Mouse (Mus musculus): ENCODE results near the gene Hscb. TPM values are rescaled to one million over a fixed set of nuclear protein-coding genes. Genes with fewer than 3 reads are reported as not detected.

The Hscb gene
- polyA plus RNA-seq, 1 experiment from 2014 or later, result 51.3 TPM

GRCm38 (mm10) chr5:110786081-110786835, 53.3 kb downstream of the Hscb start:
- Histone ChIP-seq H3K4me2 (ENCODE audit: low read length) (no peak overlapping the region), H3K9ac (ENCODE audit: low read depth, low read length) (no peak overlapping the region), H3K4me1 (replicated peaks; ENCODE audit: insufficient read depth, low read length) (no peaks in the 10 kb centered on the region), H3K27ac (no peak overlapping the region), H3K4me3 (replicated peaks; ENCODE audit: low read depth, low read length) (no peak overlapping the region), H3K9me3 (replicated peaks; ENCODE audit: low read length) (no peaks in the 10 kb centered on the region), H3K27me3 (ENCODE audit: insufficient read depth, low read length) (no peaks in the 10 kb centered on the region), H3K36me3 (ENCODE audit: insufficient read depth, low read length) (peaks cover 54% of the 10 kb centered on the region)
- DNase-seq (ENCODE audit: low spot score), result no peak
- TF ChIP-seq CTCF (IDR thresholded peaks at IDR 0.05; ENCODE audit: low read depth), result peak; percentile 37; the same call in 1 of the 2 replicates
- 83% methylated on average over 11 of the region's 11 CpGs for WGBS
- no peak for ATAC-seq (replicated peaks; ENCODE audit: low FRiP score, low read depth)

GRCm38 (mm10) chr5:110783150-110783549, 56.4 kb downstream of the Hscb start:
- 53% methylated on average over 8 of the region's 8 CpGs for WGBS
- no peaks in the 10 kb centered on the region for H3K27me3 ChIP-seq (ENCODE audit: insufficient read depth, low read length)
- ATAC-seq (replicated peaks; ENCODE audit: low FRiP score, low read depth) (no peak), DNase-seq (ENCODE audit: low spot score) (no peak)
- H3K4me3 ChIP-seq (replicated peaks; ENCODE audit: low read depth, low read length), result no peak overlapping the region
- H3K9me3 ChIP-seq (replicated peaks; ENCODE audit: low read length), result no peaks in the 10 kb centered on the region
- no peak overlapping the region for H3K27ac ChIP-seq
- H3K36me3 ChIP-seq (ENCODE audit: insufficient read depth, low read length), result peaks cover 25% of the 10 kb centered on the region
- H3K9ac ChIP-seq (ENCODE audit: low read depth, low read length), result no peak overlapping the region
- TF ChIP-seq CTCF (IDR thresholded peaks at IDR 0.05; ENCODE audit: low read depth), result no peak
- peaks cover 8% of the 10 kb centered on the region for H3K4me1 ChIP-seq (replicated peaks; ENCODE audit: insufficient read depth, low read length)
- H3K4me2 ChIP-seq (ENCODE audit: low read length), result no peak overlapping the region

GRCm38 (mm10) chr5:110781529-110782238, 57.9 kb downstream of the Hscb start:
- Histone ChIP-seq H3K4me1 (replicated peaks; ENCODE audit: insufficient read depth, low read length) (peaks cover 8% of the 10 kb centered on the region), H3K27ac (no peak overlapping the region), H3K9me3 (replicated peaks; ENCODE audit: low read length) (no peaks in the 10 kb centered on the region), H3K4me3 (replicated peaks; ENCODE audit: low read depth, low read length) (no peak overlapping the region), H3K4me2 (ENCODE audit: low read length) (no peak overlapping the region), H3K9ac (ENCODE audit: low read depth, low read length) (no peak overlapping the region), H3K36me3 (ENCODE audit: insufficient read depth, low read length) (peaks cover 21% of the 10 kb centered on the region), H3K27me3 (ENCODE audit: insufficient read depth, low read length) (no peaks in the 10 kb centered on the region)
- DNase-seq (ENCODE audit: low spot score) (no peak), ATAC-seq (replicated peaks; ENCODE audit: low FRiP score, low read depth) (no peak)
- 79% methylated on average over 7 of the region's 7 CpGs for WGBS
- TF ChIP-seq CTCF (IDR thresholded peaks at IDR 0.05; ENCODE audit: low read depth), result no peak

- DNase-seq (ENCODE audit: low spot score) (no peak), ATAC-seq (replicated peaks; ENCODE audit: low FRiP score, low read depth) (peak; percentile 54)
Observed at GRCm38 (mm10) chr5:110780761-110781528, 58.6 kb downstream of the Hscb start.

GRCm38 (mm10) chr5:110779998-110780760, 59.4 kb downstream of the Hscb start, which contains the start of gene Pus1:
Pus1 (minus strand) TSS chr5:110780659.
- H3K4me3 ChIP-seq (replicated peaks; ENCODE audit: low read depth, low read length), result peak within 1 kb of the TSS; percentile 63
- H3K27ac ChIP-seq, result peak within 1 kb of the TSS; percentile 79
- peak; percentile 86 for ATAC-seq (replicated peaks; ENCODE audit: low FRiP score, low read depth)
- under 1% methylated on average over 52 of the region's 57 CpGs for WGBS
- H3K36me3 ChIP-seq (ENCODE audit: insufficient read depth, low read length), result 0 out of 2 replicates have a peak, but pooled peaks cover 20% of the 10 kb centered on the region
- no peaks in the 10 kb centered on the region for H3K27me3 ChIP-seq (ENCODE audit: insufficient read depth, low read length)
- peak within 1 kb of the TSS; percentile 96 for H3K4me2 ChIP-seq (ENCODE audit: low read length)
- no peaks in the 10 kb centered on the region for H3K9me3 ChIP-seq (replicated peaks; ENCODE audit: low read length)
- TF ChIP-seq CTCF (IDR thresholded peaks at IDR 0.05; ENCODE audit: low read depth), result no peak
- H3K9ac ChIP-seq (ENCODE audit: low read depth, low read length), result peak within 1 kb of the TSS; percentile 80
- peak; percentile 96 for DNase-seq (ENCODE audit: low spot score)
- peaks cover 8% of the 10 kb centered on the region for H3K4me1 ChIP-seq (replicated peaks; ENCODE audit: insufficient read depth, low read length)

More at GRCm38 (mm10) chr5:110780761-110781528, 58.6 kb downstream of the Hscb start:
- H3K27ac ChIP-seq, result peak overlapping the region; percentile 79
- no peaks in the 10 kb centered on the region for H3K27me3 ChIP-seq (ENCODE audit: insufficient read depth, low read length)
- peak overlapping the region; percentile 63 for H3K4me3 ChIP-seq (replicated peaks; ENCODE audit: low read depth, low read length)
- H3K9me3 ChIP-seq (replicated peaks; ENCODE audit: low read length), result no peaks in the 10 kb centered on the region
- H3K4me2 ChIP-seq (ENCODE audit: low read length), result peak overlapping the region; percentile 96
- peak overlapping the region; percentile 80 for H3K9ac ChIP-seq (ENCODE audit: low read depth, low read length)
- TF ChIP-seq CTCF (IDR thresholded peaks at IDR 0.05; ENCODE audit: low read depth), result no peak
- WGBS, result 44% methylated on average over 10 of the region's 10 CpGs
- H3K4me1 ChIP-seq (replicated peaks; ENCODE audit: insufficient read depth, low read length), result peaks cover 8% of the 10 kb centered on the region
- H3K36me3 ChIP-seq (ENCODE audit: insufficient read depth, low read length), result peaks cover 21% of the 10 kb centered on the region; the same call in 1 of the 2 replicates

Measured in kidney, postnatal 0 days (tissue).